Mouse (Mus musculus) heart, postnatal 0 days (tissue): ENCODE data around the gene Sod3.

Experiments used
- CTCF ChIP-seq: IDR thresholded peaks from 2 replicates; pipeline ENCODE4 v1.5.1; 2016; ENCODE audit warnings: antibody characterized with exemption, control low read depth, low read depth
- EP300 ChIP-seq: IDR thresholded peaks from 2 replicates; pipeline ENCODE4 v1.6.1; 2016; ENCODE audit warnings: antibody characterized with exemption, low read depth

- TF ChIP-seq CTCF = no peak
- no peak for TF ChIP-seq EP300
Observed at GRCm38 (mm10) chr5:52363468-52364150, at the start of gene Sod3.
